Mouse (Mus musculus) heart, embryonic 12.5 days (tissue): ENCODE results near the gene Spatc1l. TPM values are rescaled to one million over a fixed set of nuclear protein-coding genes. Genes with fewer than 3 reads are reported as not detected.

Experiments
- ATAC-seq: fragments of 200-750 bp; cut with Nextera tagmentation; 2 replicates; pipeline ENCODE4 v1.8.0; 2017; ENCODE audit warnings: moderate TSS enrichment, moderate library complexity; ENCODE audit not compliant: insufficient number of reproducible peaks, low FRiP score
- H3K27ac ChIP-seq: fragments of 300-500 bp; sonication (generic); 2 replicates; pipeline ENCODE4 v1.5.1; 2016; ENCODE audit warnings: mild to moderate bottlenecking, moderate library complexity; ENCODE audit not compliant: poor library complexity, severe bottlenecking
- H3K27me3 ChIP-seq: fragments of 300-500 bp; sonication (generic); replicated peaks from 2 replicates; pipeline ENCODE4 v1.6.1; 2016; ENCODE audit warnings: mild to moderate bottlenecking, moderate library complexity
- H3K36me3 ChIP-seq: fragments of 300-500 bp; sonication (generic); 2 replicates; pipeline ENCODE4 v1.6.1; 2016; ENCODE audit warnings: mild to moderate bottlenecking, moderate library complexity
- H3K4me1 ChIP-seq: fragments of 300-500 bp; sonication (generic); replicated peaks from 2 replicates; pipeline ENCODE4 v1.6.1; 2016; ENCODE audit warnings: mild to moderate bottlenecking
- H3K4me2 ChIP-seq: fragments of 300-500 bp; sonication (generic); 2 replicates; pipeline ENCODE4 v1.6.1; 2016; ENCODE audit warnings: mild to moderate bottlenecking, moderate library complexity
- H3K4me3 ChIP-seq: fragments of 300-500 bp; sonication (generic); 2 replicates; pipeline ENCODE4 v1.5.1; 2016; ENCODE audit warnings: mild to moderate bottlenecking
- H3K9ac ChIP-seq: fragments of 300-500 bp; sonication (generic); 2 replicates; pipeline ENCODE4 v1.6.1; 2016; ENCODE audit warnings: mild to moderate bottlenecking, moderate library complexity
- H3K9me3 ChIP-seq: fragments of 300-500 bp; sonication (generic); replicated peaks from 2 replicates; pipeline ENCODE4 v1.6.1; 2016; ENCODE audit warnings: mild to moderate bottlenecking, moderate library complexity
- WGBS: fragments of 180-500 bp; shearing (Covaris S2); methylation state at CpG from one replicate; pipeline ENCODE4 v1.1.7; 2016; 5-methylcytosine and 5-hydroxymethylcytosine counted together
- polyA plus RNA-seq: library from polyadenylated mRNA; unstranded; fragments of >200 nt; fragmentation: Nextera tagmentation; extraction: Ambion mirVana; gene quantifications from 2 replicates; pipeline ENCODE4 v1.2.1, GENCODE M21; 2016

The Spatc1l gene
- not detected in 2 replicates for polyA plus RNA-seq

GRCm38 (mm10) chr10:76561972-76562371 is at the start of gene Spatc1l:
TSS of gene Spatc1l (plus strand) at chr10:76562272.
- 87% methylated on average over 10 of the region's 10 CpGs for WGBS
- Histone ChIP-seq H3K9ac (no peak within 1 kb of the TSS), H3K27ac (no peak within 1 kb of the TSS), H3K27me3 (no peaks in the 10 kb centered on the region), H3K4me3 (no peak within 1 kb of the TSS), H3K36me3 (no peaks in the 10 kb centered on the region), H3K4me2 (no peak within 1 kb of the TSS), H3K4me1 (no peaks in the 10 kb centered on the region), H3K9me3 (no peaks in the 10 kb centered on the region)
- no peak for ATAC-seq

- H3K36me3 ChIP-seq = peaks cover 75% of the 10 kb centered on the region
- no peaks in the 10 kb centered on the region for H3K4me1 ChIP-seq
- H3K9ac ChIP-seq = no peak overlapping the region
- H3K27me3 ChIP-seq = no peaks in the 10 kb centered on the region
- H3K9me3 ChIP-seq = peaks cover 9% of the 10 kb centered on the region; the same call in 1 of the 2 replicates
- ATAC-seq = peak; percentile 83
- WGBS = 35% methylated on average over 5 of the region's 5 CpGs
- H3K27ac ChIP-seq = no peak overlapping the region
- H3K4me2 ChIP-seq = no peak overlapping the region
- no peak overlapping the region for H3K4me3 ChIP-seq
Observed at GRCm38 (mm10) chr10:76512965-76513583, 49.0 kb upstream of the Spatc1l start.

GRCm38 (mm10) chr10:76530922-76531321 is 31.1 kb upstream of the Spatc1l start:
- H3K4me2 ChIP-seq = peak overlapping the region; percentile 86
- H3K4me1 ChIP-seq = peaks cover 8% of the 10 kb centered on the region
- peaks cover 26% of the 10 kb centered on the region for H3K36me3 ChIP-seq
- peak overlapping the region; percentile 81 for H3K9ac ChIP-seq
- H3K27me3 ChIP-seq = no peaks in the 10 kb centered on the region
- ATAC-seq = peak; percentile 34
- no peaks in the 10 kb centered on the region for H3K9me3 ChIP-seq
- H3K4me3 ChIP-seq = peak overlapping the region; percentile 57
- 2% methylated on average over 11 of the region's 11 CpGs for WGBS
- no peak overlapping the region for H3K27ac ChIP-seq

- H3K4me3 ChIP-seq = peak within 1 kb of the TSS; percentile 57
- peak; percentile 100 for ATAC-seq
- no peaks in the 10 kb centered on the region for H3K9me3 ChIP-seq
- H3K4me2 ChIP-seq = peak within 1 kb of the TSS; percentile 86
- H3K27ac ChIP-seq = peak within 1 kb of the TSS; percentile 5
- WGBS = under 1% methylated on average over 36 of the region's 37 CpGs
- no peaks in the 10 kb centered on the region for H3K27me3 ChIP-seq
- H3K36me3 ChIP-seq = peaks cover 29% of the 10 kb centered on the region
- H3K4me1 ChIP-seq = peaks cover 8% of the 10 kb centered on the region
- H3K9ac ChIP-seq = peak within 1 kb of the TSS; percentile 81
Observed at GRCm38 (mm10) chr10:76531375-76531774, 30.7 kb upstream of the Spatc1l start, which contains the start of gene Lss. TSS of gene Lss (plus strand) at chr10:76531588.

- H3K27me3 ChIP-seq = no peaks in the 10 kb centered on the region
- peak overlapping the region; percentile 57 for H3K4me3 ChIP-seq
- no peaks in the 10 kb centered on the region for H3K9me3 ChIP-seq
- H3K9ac ChIP-seq = peak overlapping the region; percentile 81
- H3K36me3 ChIP-seq = peaks cover 33% of the 10 kb centered on the region
- peak overlapping the region; percentile 86 for H3K4me2 ChIP-seq
- 3% methylated on average over 14 of the region's 14 CpGs for WGBS
- H3K4me1 ChIP-seq = peaks cover 8% of the 10 kb centered on the region
- H3K27ac ChIP-seq = peak overlapping the region; percentile 5
- ATAC-seq = 0 out of 2 replicates have a peak, but pooled peaks have one; percentile 8
Observed at GRCm38 (mm10) chr10:76531828-76532227, 30.2 kb upstream of the Spatc1l start.

- H3K27ac ChIP-seq = no peak overlapping the region
- peaks cover 66% of the 10 kb centered on the region for H3K36me3 ChIP-seq
- no peak overlapping the region for H3K4me2 ChIP-seq
- no peaks in the 10 kb centered on the region for H3K27me3 ChIP-seq
- H3K9ac ChIP-seq = no peak overlapping the region
- ATAC-seq = no peak
- H3K9me3 ChIP-seq = no peaks in the 10 kb centered on the region
- H3K4me1 ChIP-seq = peaks cover 8% of the 10 kb centered on the region
- H3K4me3 ChIP-seq = no peak overlapping the region
- WGBS = 95% methylated on average over 7 of the region's 7 CpGs
Observed at GRCm38 (mm10) chr10:76535526-76535925, 26.5 kb upstream of the Spatc1l start.

- Histone ChIP-seq H3K4me2 (no peak overlapping the region), H3K9me3 (no peaks in the 10 kb centered on the region), H3K4me3 (no peak overlapping the region), H3K9ac (no peak overlapping the region), H3K27ac (no peak overlapping the region), H3K36me3 (peaks cover 87% of the 10 kb centered on the region), H3K4me1 (no peaks in the 10 kb centered on the region), H3K27me3 (no peaks in the 10 kb centered on the region)
- 74% methylated on average over 9 of the region's 9 CpGs for WGBS
- ATAC-seq = no peak
Observed at GRCm38 (mm10) chr10:76537619-76538018, 24.5 kb upstream of the Spatc1l start.

- 85% methylated on average over 11 of the region's 11 CpGs for WGBS
Observed at GRCm38 (mm10) chr10:76541336-76542085, 20.6 kb upstream of the Spatc1l start.

GRCm38 (mm10) chr10:76542636-76543375 is 19.3 kb upstream of the Spatc1l start:
- ATAC-seq = no peak
- H3K27ac ChIP-seq = no peak overlapping the region
- no peak overlapping the region for H3K4me3 ChIP-seq
- H3K9me3 ChIP-seq = no peaks in the 10 kb centered on the region
- H3K36me3 ChIP-seq = peaks cover 94% of the 10 kb centered on the region
- no peaks in the 10 kb centered on the region for H3K27me3 ChIP-seq
- 81% methylated on average over 10 of the region's 10 CpGs for WGBS
- no peaks in the 10 kb centered on the region for H3K4me1 ChIP-seq
- H3K9ac ChIP-seq = no peak overlapping the region
- H3K4me2 ChIP-seq = no peak overlapping the region

More at GRCm38 (mm10) chr10:76541336-76542085, 20.6 kb upstream of the Spatc1l start:
- H3K4me2 ChIP-seq = no peak overlapping the region
- no peaks in the 10 kb centered on the region for H3K9me3 ChIP-seq
- H3K4me1 ChIP-seq = no peaks in the 10 kb centered on the region
- H3K36me3 ChIP-seq = peaks cover 93% of the 10 kb centered on the region
- no peak for ATAC-seq
- no peak overlapping the region for H3K9ac ChIP-seq
- no peak overlapping the region for H3K4me3 ChIP-seq
- no peaks in the 10 kb centered on the region for H3K27me3 ChIP-seq
- H3K27ac ChIP-seq = no peak overlapping the region

- no peak overlapping the region for H3K4me3 ChIP-seq
- no peak overlapping the region for H3K9ac ChIP-seq
- no peak overlapping the region for H3K27ac ChIP-seq
- no peak overlapping the region for H3K4me2 ChIP-seq
- H3K27me3 ChIP-seq = no peaks in the 10 kb centered on the region
- H3K36me3 ChIP-seq = peaks cover 95% of the 10 kb centered on the region
- no peaks in the 10 kb centered on the region; the same call in 1 of the 2 replicates for H3K9me3 ChIP-seq
- no peak for ATAC-seq
- H3K4me1 ChIP-seq = no peaks in the 10 kb centered on the region
- WGBS = 92% methylated on average over 8 of the region's 8 CpGs
Observed at GRCm38 (mm10) chr10:76546566-76546965, 15.5 kb upstream of the Spatc1l start.

- Histone ChIP-seq H3K36me3 (peaks cover 95% of the 10 kb centered on the region), H3K4me1 (no peaks in the 10 kb centered on the region), H3K27ac (no peak overlapping the region), H3K27me3 (no peaks in the 10 kb centered on the region), H3K4me2 (no peak overlapping the region), H3K9me3 (no peaks in the 10 kb centered on the region; the same call in 1 of the 2 replicates), H3K9ac (no peak overlapping the region), H3K4me3 (no peak overlapping the region)
- ATAC-seq = no peak
- WGBS = 90% methylated on average over 8 of the region's 8 CpGs
Observed at GRCm38 (mm10) chr10:76548218-76548617, 13.9 kb upstream of the Spatc1l start.
